Mouse (Mus musculus): ENCODE measurements around the gene Cd24a.

GRCm38 (mm10) chr10:43577299-43577996, 636 bp upstream of the Cd24a start:
- TF ChIP-seq CTCF (IDR thresholded peaks at IDR 0.05; ENCODE audit: borderline replicate concordance, insufficient read depth, low read length), result no peak
- no peak for TF ChIP-seq POLR2A (IDR thresholded peaks at IDR 0.05; ENCODE audit: low read depth, low read length)
